Mouse (Mus musculus): ENCODE measurements at regions not wholly inside any gene's neighbourhood (a gene's known extent, or its start where the extent isn't known, plus 50 kb on each side); places are given as distances from the start of the nearest gene placed in this dataset.

DNA sequence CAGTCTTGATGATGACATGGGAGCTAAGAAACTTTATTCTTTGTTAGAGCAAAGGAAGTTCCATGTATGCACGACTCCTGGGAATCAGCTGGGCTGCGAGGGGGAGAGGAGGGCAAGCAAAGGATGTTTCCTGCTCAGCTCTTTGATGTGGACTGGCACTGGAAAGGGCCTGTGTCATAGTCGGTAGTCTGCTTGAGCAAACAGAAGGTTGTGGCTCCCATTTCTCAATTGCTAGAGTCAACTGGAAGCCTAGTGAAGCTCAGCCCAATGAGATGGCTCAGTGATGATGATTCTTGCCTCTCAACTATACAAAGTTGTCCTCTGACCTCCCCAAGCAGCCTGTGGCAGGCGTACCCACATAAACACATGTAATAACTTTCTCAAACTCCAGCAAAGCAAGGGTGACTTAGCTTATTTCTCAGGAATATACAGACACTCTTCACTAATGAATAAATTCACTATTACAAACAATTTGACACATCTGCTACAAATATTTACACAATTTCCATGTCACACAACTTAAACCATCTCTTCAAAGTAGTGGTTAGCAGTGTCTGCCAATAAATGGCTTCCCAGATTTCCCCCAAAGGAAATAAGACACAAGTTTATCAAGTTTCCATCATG, 115.4 kb upstream of the Smad1 start:
- TF ChIP-seq CTCF (IDR thresholded peaks at IDR 0.05; ENCODE audit: insufficient read depth, low read depth, low read length) (no peak), POLR2A (IDR thresholded peaks at IDR 0.05; ENCODE audit: insufficient read depth, low read depth, low read length) (no peak)

Data from olfactory bulb, adult 2 months (tissue).